Mouse (Mus musculus): Measurements from ENCODE around the gene Ndufb11. TPM values are rescaled to one million over a fixed set of nuclear protein-coding genes. Genes with fewer than 3 reads are reported as not detected.

Gene Ndufb11
- 102 TPM for total RNA-seq (2023)

DNA sequence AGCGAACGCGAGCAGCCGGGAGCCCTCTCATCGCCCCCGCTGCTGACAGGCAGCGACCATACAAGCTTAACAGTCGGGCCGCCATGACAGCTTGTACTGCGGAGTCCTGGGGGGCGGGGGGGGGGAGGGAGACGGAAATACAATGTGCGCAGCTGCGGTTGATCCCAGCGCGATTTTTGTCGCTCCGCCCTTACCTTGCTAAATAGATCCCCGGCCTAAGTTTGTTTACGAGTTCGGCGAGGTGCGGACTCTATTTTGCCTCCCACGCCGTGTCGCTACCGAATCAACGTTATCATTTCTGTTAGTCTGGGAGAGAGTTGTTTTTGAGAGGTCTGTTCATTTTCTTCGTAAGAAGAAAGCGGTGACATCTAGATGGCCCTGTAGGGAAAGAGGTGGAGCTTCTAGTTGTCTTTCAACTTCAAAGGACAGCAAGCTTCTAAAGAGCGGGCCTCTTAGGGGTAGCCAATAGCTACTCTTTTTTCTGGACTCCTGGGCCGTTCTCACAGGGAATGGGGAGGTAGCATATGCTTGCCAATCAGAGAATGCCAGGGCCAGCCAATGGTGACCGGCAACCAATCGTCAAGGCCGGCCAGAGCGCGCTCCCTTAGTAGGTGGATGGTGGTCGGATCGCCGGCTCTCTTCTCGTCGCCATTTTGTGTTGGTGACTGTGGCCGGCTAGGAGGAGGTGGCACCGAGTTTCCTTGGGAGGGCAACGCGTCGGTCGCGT, at the start of gene Ndufb11, which contains the start of gene Rbm10:
Gene Ndufb11 (minus strand): TSS at position 444 of the 727 bp plus-strand sequence.
Gene Rbm10 (plus strand): TSS at position 328 of the 727 bp plus-strand sequence.

DNA sequence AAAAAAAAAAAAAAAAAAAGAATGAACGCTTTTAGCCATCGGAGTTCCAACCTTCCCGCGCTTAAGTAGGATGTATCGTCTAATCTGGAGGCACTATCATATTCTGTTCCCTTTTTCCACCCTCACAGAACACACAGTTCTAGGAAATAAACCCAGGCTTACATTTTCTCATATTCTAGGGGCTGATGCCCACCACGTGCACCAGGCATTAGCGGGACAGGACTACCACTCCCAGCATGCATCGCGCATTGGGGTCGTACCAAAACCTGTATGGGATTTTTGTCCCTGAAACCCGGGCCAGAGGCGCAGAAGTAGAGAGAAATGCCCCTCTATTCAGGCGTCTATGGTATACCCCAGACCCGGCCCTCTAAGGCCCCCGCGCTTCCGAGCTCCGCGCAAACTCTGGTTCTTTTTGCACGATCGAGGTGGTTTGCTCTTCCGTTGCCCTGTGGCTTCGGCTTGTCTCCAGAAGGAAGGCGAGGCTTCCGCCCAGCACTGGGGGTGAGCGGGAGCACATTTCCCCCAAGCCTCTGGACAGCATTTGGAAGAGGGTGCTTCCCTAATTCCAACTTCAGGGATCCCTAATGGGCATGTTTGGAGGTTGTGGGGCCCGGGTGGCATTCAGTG, 40.7 kb upstream of the Ndufb11 start, which contains the start of gene Uba1:
Gene Uba1 (plus strand): TSS at position 301 of the 627 bp plus-strand sequence.

Other genes with a start within 250 kb of the Ndufb11 start
- 6.4 TPM for gene Jade3, start 191.9 kb downstream of the Ndufb11 start, total RNA-seq (2023)
- not detected for gene Rgn, start 67.8 kb downstream of the Ndufb11 start, total RNA-seq (2023)
- 59.1 TPM for gene Rbm10, start 116 bp downstream of the Ndufb11 start, total RNA-seq (2023)
- 204 TPM for gene Uba1, start 40.7 kb upstream of the Ndufb11 start, total RNA-seq (2023)
- 60.8 TPM for gene Cdk16, start 70.3 kb upstream of the Ndufb11 start, total RNA-seq (2023)
- 41.1 TPM for gene Usp11, start 86.3 kb upstream of the Ndufb11 start, total RNA-seq (2023)
- 142 TPM for gene Araf, start 180.2 kb upstream of the Ndufb11 start, total RNA-seq (2023)